Mouse (Mus musculus): Measurements from ENCODE around the gene Sdc4.

GRCm38 (mm10) chr2:164419489-164419888 lies 24.2 kb downstream of the Sdc4 start:
- TF ChIP-seq MAX (IDR thresholded peaks at IDR 0.05; ENCODE audit: low read length) (no peak), CTCF (IDR thresholded peaks at IDR 0.05 in 2 of 3, conservative IDR thresholded peaks at IDR 0.05 in 1 of 3; ENCODE audit: control insufficient read depth in 1 of 3, insufficient read depth in 1 of 3, low read depth in 2 of 3, low read length in 3 of 3, poor library complexity in 1 of 3, severe bottlenecking in 1 of 3) (no peak), TCF12 (IDR thresholded peaks at IDR 0.05; ENCODE audit: low read depth, low read length) (no peak), EP300 (IDR thresholded peaks at IDR 0.05; ENCODE audit: low read depth in 1 of 2, low read length in 2 of 2) (no peak), ZNF384 (IDR thresholded peaks at IDR 0.05; ENCODE audit: low read depth, low read length) (no peak), USF1 (IDR thresholded peaks at IDR 0.05; ENCODE audit: low read depth, low read length) (no peak)

Data from MEL (cell line).